Mouse (Mus musculus) right cerebral cortex, postnatal 14 days (tissue): ENCODE measurements around the gene Katna1.
A peak's percentile ranks its signal among the peaks of the same experiment; 100 is the strongest.

Experiments used
- DNase-seq: peaks from one replicate; pipeline ENCODE4 v3.0.0; 2022

The Katna1 gene

GRCm38 (mm10) chr10:7780238-7781176, 54.7 kb downstream of the Katna1 start:
- DNase-seq: peak; percentile 85

- no peak for DNase-seq
Measured at GRCm38 (mm10) chr10:7781214-7781613, 55.4 kb downstream of the Katna1 start.

GRCm38 (mm10) chr10:7787319-7787718, 61.5 kb downstream of the Katna1 start:
- no peak for DNase-seq

DNA sequence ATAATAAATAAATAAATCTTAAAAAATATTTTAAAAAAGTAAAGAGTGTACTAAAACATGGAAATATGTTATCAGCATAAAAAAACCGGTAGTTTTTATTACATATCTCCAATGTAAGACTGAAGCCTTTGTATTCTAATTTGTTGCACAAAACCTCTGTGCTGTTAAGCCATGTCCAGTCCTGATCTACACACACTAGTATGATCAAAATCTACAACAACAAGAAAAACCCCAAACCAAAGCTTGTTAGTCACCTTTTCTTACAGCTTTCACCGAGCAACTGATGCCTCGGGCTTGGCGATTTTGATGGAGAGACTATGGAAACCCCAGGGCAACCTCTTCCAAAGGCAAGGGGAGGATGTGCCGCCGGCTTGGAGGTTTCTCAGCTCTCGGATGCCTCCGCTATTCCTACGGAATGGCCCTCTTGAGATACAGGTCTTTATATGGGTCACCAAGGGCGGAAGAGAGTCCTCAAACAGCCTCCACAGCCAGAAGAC, 66.5 kb downstream of the Katna1 start:
- no peak for DNase-seq

- peak; percentile 91 for DNase-seq
Measured at GRCm38 (mm10) chr10:7792751-7793385, 67.1 kb downstream of the Katna1 start, which contains the start of the genes Ginm1 and Ppil4. Ginm1 (minus strand) TSS chr10:7792824. Ppil4 (plus strand) TSS chr10:7792891.

DNA sequence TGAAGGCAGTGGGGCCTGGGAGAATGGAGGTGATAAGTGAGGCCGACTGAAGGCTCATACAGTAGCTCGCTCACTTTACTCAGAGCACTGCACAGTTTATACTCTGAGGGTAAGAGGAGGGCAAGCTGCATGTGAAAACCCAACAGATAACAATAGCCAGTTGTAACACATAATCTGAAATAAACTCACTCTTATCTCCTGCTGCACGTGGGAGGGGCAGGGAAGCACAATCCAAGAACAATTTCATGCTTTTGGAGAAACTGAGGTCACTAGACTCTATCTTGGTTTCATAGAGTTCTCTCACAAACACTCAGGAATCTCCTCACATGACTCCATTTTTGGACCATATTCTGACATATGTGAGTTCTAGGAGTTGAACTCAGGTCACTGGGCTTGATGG, 75.5 kb downstream of the Katna1 start:
- DNase-seq: no peak

- DNase-seq: no peak
Measured at GRCm38 (mm10) chr10:7802519-7803140, 76.8 kb downstream of the Katna1 start.

DNA sequence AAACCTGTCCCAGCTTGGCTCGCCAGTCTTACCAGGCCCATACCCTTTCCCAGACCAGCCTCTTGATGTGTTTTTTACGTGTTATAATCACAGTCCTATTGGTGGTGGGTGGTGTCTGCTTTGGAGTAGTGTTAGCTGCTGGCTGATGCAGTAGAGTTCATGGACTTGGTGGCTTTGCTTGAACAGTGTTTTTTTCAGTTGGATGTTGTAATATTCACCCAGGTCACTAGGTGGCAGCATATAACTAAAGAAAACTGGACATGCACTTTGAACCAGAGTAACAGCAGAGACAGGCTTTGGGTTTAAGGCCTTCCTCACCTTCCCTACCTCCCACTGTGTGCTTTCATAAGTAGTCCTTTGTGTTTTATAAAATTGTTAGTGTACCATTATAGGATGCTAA, 84.1 kb downstream of the Katna1 start:
- DNase-seq: no peak
